Mouse (Mus musculus) CH12.LX (cell line): Measurements from ENCODE around the gene Arhgef3. TPM values are rescaled to one million over a fixed set of nuclear protein-coding genes. Genes with fewer than 3 reads are reported as not detected.

Experiments used
- DNase-seq: peaks from one replicate; pipeline ENCODE4 v3.0.0-alpha.2; 2013; ENCODE audit errors: extremely low read depth
- H3K27ac ChIP-seq: 2 replicates; pipeline ENCODE4 v1.5.1; 2012; ENCODE audit warnings: low read depth, mild to moderate bottlenecking, control low read depth, moderate library complexity; ENCODE audit not compliant: insufficient read depth
- H3K27me3 ChIP-seq: replicated peaks from 2 replicates; pipeline ENCODE3; 2012; ENCODE audit warnings: inconsistent platforms
- H3K36me3 ChIP-seq, 2 experiments: replicated peaks in 1 of 2; 2 replicates each; pipeline versions ENCODE3 to v1.6.1; 2012; ENCODE audit warnings: inconsistent platforms in 1 of 2, low read length in 1 of 2, mild to moderate bottlenecking in 1 of 2, mixed read lengths in 1 of 2, moderate library complexity in 1 of 2; ENCODE audit not compliant: control insufficient read depth in 1 of 2, insufficient read depth in 1 of 2
- H3K4me1 ChIP-seq, 2 experiments: 2 replicates each; pipeline ENCODE4 v1.6.1; 2012; ENCODE audit warnings: inconsistent platforms in 1 of 2, moderate library complexity in 1 of 2; ENCODE audit not compliant: insufficient read depth in 2 of 2, control insufficient read depth in 1 of 2
- H3K4me2 ChIP-seq: 2 replicates; pipeline ENCODE4 v1.6.1; 2012; ENCODE audit warnings: low read depth, mild to moderate bottlenecking, control low read depth; ENCODE audit not compliant: poor library complexity, insufficient read depth, severe bottlenecking
- H3K4me3 ChIP-seq, 3 experiments: fragments of 150-350 bp in 1 of 3; sonication (generic) in 1 of 3; replicated peaks in 1 of 3; 2 replicates each; pipeline versions ENCODE3 to v1.5.1; 2011 to 2012; ENCODE audit warnings: low read depth in 2 of 3, low read length in 2 of 3, mild to moderate bottlenecking in 2 of 3, moderate library complexity in 2 of 3, control low read depth in 1 of 3, improper control_type of control experiment in 1 of 3, inconsistent platforms in 1 of 3, mixed read lengths in 1 of 3; ENCODE audit not compliant: poor library complexity in 1 of 3
- H3K79me2 ChIP-seq: replicated peaks from 2 replicates; pipeline ENCODE4 v1.6.1; 2012; ENCODE audit warnings: mild to moderate bottlenecking, moderate library complexity; ENCODE audit not compliant: control insufficient read depth, poor library complexity, insufficient read depth, severe bottlenecking; ENCODE audit errors: extremely low read depth
- H3K9ac ChIP-seq: 2 replicates; pipeline ENCODE4 v1.6.1; 2012; ENCODE audit warnings: low read depth, mild to moderate bottlenecking, control low read depth, moderate library complexity; ENCODE audit not compliant: insufficient read depth
- H3K9me3 ChIP-seq: replicated peaks from 2 replicates; pipeline ENCODE3; 2012; ENCODE audit warnings: low read length, inconsistent platforms, mixed read lengths
- E2F4 ChIP-seq: IDR thresholded peaks from 2 replicates; pipeline ENCODE4 v1.6.1; 2011; ENCODE audit warnings: low read depth, low read length, improper control_type of control experiment; ENCODE audit not compliant: insufficient replicate concordance
- ELF1 ChIP-seq: IDR thresholded peaks from 2 replicates; pipeline ENCODE4 v1.6.1; 2014; ENCODE audit warnings: low read depth, mild to moderate bottlenecking, inconsistent platforms, low read length, improper control_type of control experiment
- GABPA ChIP-seq: IDR thresholded peaks from 2 replicates; pipeline ENCODE4 v1.6.1; 2012; ENCODE audit warnings: low read depth, low read length, improper control_type of control experiment, inconsistent platforms; ENCODE audit not compliant: insufficient replicate concordance
- HCFC1 ChIP-seq: IDR thresholded peaks from 2 replicates; pipeline ENCODE4 v1.6.1; 2012; ENCODE audit warnings: low read depth, mild to moderate bottlenecking, inconsistent platforms, low read length, improper control_type of control experiment
- JUND ChIP-seq: conservative IDR thresholded peaks from 2 replicates; pipeline ENCODE4 v1.6.1; 2011; ENCODE audit warnings: low read depth, low read length, improper control_type of control experiment
- MAFK ChIP-seq: IDR thresholded peaks from 2 replicates; pipeline ENCODE4 v1.6.1; 2011; ENCODE audit warnings: low read length, improper control_type of control experiment; ENCODE audit not compliant: insufficient replicate concordance
- MAX ChIP-seq: IDR thresholded peaks from 2 replicates; pipeline ENCODE4 v1.6.1; 2011; ENCODE audit warnings: low read length, improper control_type of control experiment
- MAZ ChIP-seq: IDR thresholded peaks from 2 replicates; pipeline ENCODE4 v1.6.1; 2012; ENCODE audit warnings: low read depth, mild to moderate bottlenecking, inconsistent platforms, low read length, improper control_type of control experiment, moderate library complexity
- MEF2A ChIP-seq: IDR thresholded peaks from 2 replicates; pipeline ENCODE4 v1.6.1; 2014; ENCODE audit warnings: low read depth, mild to moderate bottlenecking, inconsistent platforms, low read length, improper control_type of control experiment, borderline replicate concordance
- MXI1 ChIP-seq: IDR thresholded peaks from 2 replicates; pipeline ENCODE4 v1.6.1; 2011; ENCODE audit warnings: mild to moderate bottlenecking, low read depth, low read length, improper control_type of control experiment
- NELFE ChIP-seq: IDR thresholded peaks from 2 replicates; pipeline ENCODE4 v1.6.1; 2011; ENCODE audit warnings: low read depth, low read length, improper control_type of control experiment
- NRF1 ChIP-seq: IDR thresholded peaks from 2 replicates; pipeline ENCODE4 v1.6.1; 2014; ENCODE audit warnings: low read depth, mild to moderate bottlenecking, inconsistent platforms, low read length, improper control_type of control experiment, moderate library complexity
- PAX5 ChIP-seq: IDR thresholded peaks from 2 replicates; pipeline ENCODE4 v1.6.1; 2012; ENCODE audit warnings: low read length, inconsistent platforms, mixed read lengths
- POLR2A ChIP-seq: IDR thresholded peaks from 2 replicates; pipeline ENCODE4 v1.6.1; 2011; ENCODE audit warnings: low read depth, mild to moderate bottlenecking, improper control_type of control experiment, low read length
- POLR2AphosphoS2 ChIP-seq: IDR thresholded peaks from 2 replicates; pipeline ENCODE4 v1.6.1; 2011; ENCODE audit warnings: low read depth, low read length, improper control_type of control experiment
- RAD21 ChIP-seq: IDR thresholded peaks from 2 replicates; pipeline ENCODE4 v1.6.1; 2011; ENCODE audit warnings: low read depth, mild to moderate bottlenecking, low read length, improper control_type of control experiment, moderate library complexity
- SIN3A ChIP-seq: IDR thresholded peaks from 2 replicates; pipeline ENCODE4 v1.6.1; 2012; ENCODE audit warnings: low read length, improper control_type of control experiment, inconsistent platforms
- SMC3 ChIP-seq: IDR thresholded peaks from 2 replicates; pipeline ENCODE4 v1.6.1; 2011; ENCODE audit warnings: low read depth, low read length, improper control_type of control experiment
- ZKSCAN1 ChIP-seq: IDR thresholded peaks from 2 replicates; pipeline ENCODE4 v1.6.1; 2012; ENCODE audit warnings: low read depth, inconsistent platforms, low read length, improper control_type of control experiment, borderline replicate concordance
- dilution Hi-C: fragments of 300-500 bp; cut with MboI; formaldehyde crosslinking; loops from 2 replicates; pipeline ENCODE4 v1.14.3; 2020; ENCODE audit warnings: low sequenced_read_pairs; ENCODE audit not compliant: extremely low pct_unique_long_range_greater_than_20kb, extremely low pct_ligation_motif_present
- in situ Hi-C: fragments of 300-500 bp; cut with MboI; formaldehyde crosslinking; loops from 3 replicates; pipeline ENCODE4 v1.14.3; 2019; ENCODE audit warnings: low sequenced_read_pairs, low pct_ligation_motif_present, low pct_unique_long_range_greater_than_20kb, mixed read lengths
- polyA plus RNA-seq: library from polyadenylated mRNA; unstranded; fragments of >175 nt; gene quantifications from 2 replicates; pipeline ENCODE4 v1.2.1, GENCODE M21; 2012; ENCODE audit warnings: low read depth; ENCODE audit not compliant: insufficient read length
- total RNA-seq, 2 experiments: library from RNA; depleted of rRNA; stranded (reverse); fragments of 300-350 nt in 1 of 2; fragments of >200 nt in 1 of 2; gene quantifications; 2 replicates each; pipeline ENCODE4 v1.2.3; 2012 to 2014

Gene Arhgef3
- total and polyA plus RNA-seq, 3 experiments: 0.51 to 0.64 (median 0.62) TPM

- H3K27me3 ChIP-seq: no peaks in the 10 kb centered on the region
- H3K79me2 ChIP-seq: no peaks in the 10 kb centered on the region
- no peak for TF ChIP-seq HCFC1
- no peak overlapping the region for H3K27ac ChIP-seq
- dilution Hi-C loops: no loop called here
- H3K4me1 ChIP-seq: peaks cover 2 to 8% of the 10 kb centered on the region in 2 experiments; a peak in 3 of 4 replicates
- no peak for DNase-seq
- no peak overlapping the region for H3K4me3 ChIP-seq
- no peak overlapping the region for H3K9ac ChIP-seq
- in situ Hi-C loops: no loop called here
- H3K4me2 ChIP-seq: no peak overlapping the region
- H3K36me3 ChIP-seq: no peaks in the 10 kb centered on the region
- H3K9me3 ChIP-seq: peaks cover 2% of the 10 kb centered on the region
Observed at GRCm38 (mm10) chr14:27378669-27379068, 264.0 kb downstream of the Arhgef3 start.

DNA sequence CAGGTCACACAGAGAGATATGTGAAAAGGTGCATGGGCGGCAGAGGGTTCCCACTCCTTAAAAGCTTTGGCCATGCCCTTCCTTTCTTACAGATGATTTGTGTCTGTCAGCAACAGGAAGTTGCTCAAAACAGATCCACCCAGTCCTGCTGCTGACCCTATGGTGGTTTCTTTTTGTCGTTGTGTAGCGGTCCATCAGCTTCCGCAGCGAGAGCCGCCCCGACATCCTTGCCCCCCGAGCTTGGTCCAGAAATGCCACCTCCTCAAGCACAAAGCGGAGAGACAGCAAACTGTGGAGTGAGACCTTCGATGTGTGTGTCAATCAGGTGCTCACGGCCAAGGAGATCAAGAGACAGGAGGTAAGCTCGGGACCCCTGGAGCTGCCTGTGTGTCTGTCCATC is 264.7 kb downstream of the Arhgef3 start:
- DNase-seq: no peak
- Histone ChIP-seq H3K9ac (no peak overlapping the region), H3K27ac (no peak overlapping the region), H3K9me3 (peaks cover 2% of the 10 kb centered on the region), H3K27me3 (no peaks in the 10 kb centered on the region), H3K4me2 (no peak overlapping the region), H3K79me2 (no peaks in the 10 kb centered on the region), H3K4me1 (peaks cover 2 to 8% of the 10 kb centered on the region in 2 experiments; a peak in 3 of 4 replicates), H3K4me3 (no peak overlapping the region), H3K36me3 (no peaks in the 10 kb centered on the region)
- dilution Hi-C loops: no loop called here
- TF ChIP-seq JUND (no peak), GABPA (no peak), PAX5 (no peak), E2F4 (no peak), MXI1 (no peak), POLR2AphosphoS2 (no peak), SMC3 (no peak), ZKSCAN1 (no peak), NRF1 (no peak), NELFE (no peak), MAZ (no peak), ELF1 (no peak), HCFC1 (no peak)
- TF ChIP-seq, all 38 proteins: peak for 0
- in situ Hi-C loops: no loop called here

- no peaks in the 10 kb centered on the region for H3K36me3 ChIP-seq
- H3K4me1 ChIP-seq: peaks cover 0 to 3% of the 10 kb centered on the region in 2 experiments; a peak in 2 of 4 replicates
- H3K79me2 ChIP-seq: no peaks in the 10 kb centered on the region
- DNase-seq: no peak
- in situ Hi-C loops: no loop called here
- H3K27me3 ChIP-seq: no peaks in the 10 kb centered on the region
- H3K4me2 ChIP-seq: no peak overlapping the region
- no peak overlapping the region for H3K4me3 ChIP-seq
- dilution Hi-C loops: no loop called here
- H3K9ac ChIP-seq: no peak overlapping the region
- H3K27ac ChIP-seq: no peak overlapping the region
- no peak for TF ChIP-seq SIN3A
- no peak for TF ChIP-seq MAFK
- no peak for TF ChIP-seq NELFE
- no peak for TF ChIP-seq MEF2A
- no peak for TF ChIP-seq MXI1
- TF ChIP-seq MAX: no peak
- TF ChIP-seq POLR2A: no peak
- TF ChIP-seq RAD21: no peak
- peaks cover 2% of the 10 kb centered on the region for H3K9me3 ChIP-seq
Observed at GRCm38 (mm10) chr14:27381459-27381858, 266.8 kb downstream of the Arhgef3 start.
